Mouse (Mus musculus) bone marrow macrophage, adult 2 months (primary cell): Measurements from ENCODE around the gene Cars. TPM values are rescaled to one million over a fixed set of nuclear protein-coding genes. Genes with fewer than 3 reads are reported as not detected.
A peak's percentile ranks its signal among the peaks of the same experiment; 100 is the strongest.

Experiments used
- H3K27ac ChIP-seq: 2 replicates; pipeline ENCODE4 v1.5.1; 2012; ENCODE audit warnings: low read depth, low read length; ENCODE audit not compliant: insufficient read depth
- H3K4me1 ChIP-seq: 2 replicates; pipeline ENCODE4 v1.6.1; 2012; ENCODE audit warnings: low read length; ENCODE audit not compliant: control insufficient read depth, insufficient read depth
- H3K4me3 ChIP-seq: 2 replicates; pipeline ENCODE4 v1.5.1; 2012; ENCODE audit warnings: mild to moderate bottlenecking, low read length, moderate library complexity; ENCODE audit not compliant: insufficient read depth
- CTCF ChIP-seq: IDR thresholded peaks from 2 replicates; pipeline ENCODE4 v1.5.1; 2012; ENCODE audit warnings: low read depth, mild to moderate bottlenecking, low read length, moderate library complexity
- POLR2A ChIP-seq: IDR thresholded peaks from 2 replicates; pipeline ENCODE4 v1.6.1; 2012; ENCODE audit warnings: mild to moderate bottlenecking, low read depth, low read length, borderline replicate concordance
- polyA plus RNA-seq: library from polyadenylated mRNA; stranded (reverse); fragments of >200 nt; gene quantifications from 2 replicates; pipeline ENCODE4 v1.2.4, GENCODE M21; 2012; ENCODE audit not compliant: missing spikeins, insufficient read depth, insufficient read length

The Cars gene
- polyA plus RNA-seq, 1 experiment: 42.5 TPM

- Histone ChIP-seq H3K27ac (peak overlapping the region; percentile 67), H3K4me3 (no peak overlapping the region)
Measured at GRCm38 (mm10) chr7:143624561-143624960, 24.7 kb upstream of the Cars start.

GRCm38 (mm10) chr7:143620951-143621350, 21.1 kb upstream of the Cars start:
- TF ChIP-seq CTCF: no peak
- TF ChIP-seq POLR2A: no peak
- no peak overlapping the region for H3K4me3 ChIP-seq
- no peak overlapping the region for H3K27ac ChIP-seq
- peaks cover 13% of the 10 kb centered on the region for H3K4me1 ChIP-seq

More at GRCm38 (mm10) chr7:143624561-143624960, 24.7 kb upstream of the Cars start:
- H3K4me1 ChIP-seq: peaks cover 32% of the 10 kb centered on the region
- TF ChIP-seq CTCF: no peak

GRCm38 (mm10) chr7:143614404-143615135, 14.7 kb upstream of the Cars start:
- H3K4me1 ChIP-seq: peaks cover 15% of the 10 kb centered on the region
- TF ChIP-seq CTCF (no peak), POLR2A (no peak)
- no peak overlapping the region for H3K4me3 ChIP-seq
- H3K27ac ChIP-seq: peak overlapping the region; percentile 28

GRCm38 (mm10) chr7:143612215-143612614, 12.3 kb upstream of the Cars start:
- Histone ChIP-seq H3K4me1 (peaks cover 15% of the 10 kb centered on the region), H3K27ac (no peak overlapping the region), H3K4me3 (no peak overlapping the region)
- TF ChIP-seq POLR2A: no peak
- peak; percentile 28; the same call in 1 of the 2 replicates for TF ChIP-seq CTCF

GRCm38 (mm10) chr7:143605321-143605720, 5.4 kb upstream of the Cars start:
- no peak overlapping the region for H3K27ac ChIP-seq
- TF ChIP-seq CTCF (no peak), POLR2A (no peak)
- peaks cover 5% of the 10 kb centered on the region for H3K4me1 ChIP-seq

GRCm38 (mm10) chr7:143604889-143605288, 5.0 kb upstream of the Cars start:
- Histone ChIP-seq H3K4me1 (peaks cover 5% of the 10 kb centered on the region), H3K27ac (no peak overlapping the region), H3K4me3 (no peak overlapping the region)
- no peak for TF ChIP-seq POLR2A
- TF ChIP-seq CTCF: no peak

More at GRCm38 (mm10) chr7:143605321-143605720, 5.4 kb upstream of the Cars start:
- H3K4me3 ChIP-seq: no peak overlapping the region

GRCm38 (mm10) chr7:143601705-143602104, 1.8 kb upstream of the Cars start:
- TF ChIP-seq CTCF (no peak), POLR2A (no peak)
- Histone ChIP-seq H3K4me3 (no peak overlapping the region), H3K4me1 (peaks cover 12% of the 10 kb centered on the region), H3K27ac (no peak overlapping the region)

- Histone ChIP-seq H3K27ac (peak overlapping the region; percentile 16; the same call in 1 of the 2 replicates), H3K4me3 (peak overlapping the region; percentile 61), H3K4me1 (peaks cover 12% of the 10 kb centered on the region)
- TF ChIP-seq POLR2A: no peak
- no peak for TF ChIP-seq CTCF
Measured at GRCm38 (mm10) chr7:143600231-143600740, 396 bp upstream of the Cars start.

- Histone ChIP-seq H3K4me1 (peaks cover 12% of the 10 kb centered on the region), H3K27ac (no peak overlapping the region), H3K4me3 (no peak overlapping the region)
- TF ChIP-seq POLR2A (no peak), CTCF (no peak)
Measured at GRCm38 (mm10) chr7:143594865-143595264, 5.0 kb downstream of the Cars start.

- no peak overlapping the region for H3K27ac ChIP-seq
- no peak overlapping the region for H3K4me3 ChIP-seq
- peaks cover 11% of the 10 kb centered on the region; the same call in 1 of the 2 replicates for H3K4me1 ChIP-seq
Measured at GRCm38 (mm10) chr7:143592255-143592654, 7.6 kb downstream of the Cars start.

More at GRCm38 (mm10) chr7:143592255-143592654, 7.6 kb downstream of the Cars start:
- TF ChIP-seq POLR2A: no peak
- TF ChIP-seq CTCF: no peak
